Mouse (Mus musculus) cortical plate, adult 2 months (tissue): Measurements from ENCODE around the gene Apeh.

Experiments used
- CTCF ChIP-seq: fragments of 200-500 bp; IDR thresholded peaks from 2 replicates; pipeline ENCODE4 v1.5.1; 2011; ENCODE audit warnings: mild to moderate bottlenecking, control low read depth, low read length; ENCODE audit not compliant: insufficient read depth; ENCODE audit errors: extremely low read depth
- POLR2A ChIP-seq: fragments of 200-500 bp; IDR thresholded peaks from 2 replicates; pipeline ENCODE4 v1.6.1; 2011; ENCODE audit warnings: mild to moderate bottlenecking, low read length, control low read depth; ENCODE audit not compliant: insufficient read depth; ENCODE audit errors: extremely low read depth

DNA sequence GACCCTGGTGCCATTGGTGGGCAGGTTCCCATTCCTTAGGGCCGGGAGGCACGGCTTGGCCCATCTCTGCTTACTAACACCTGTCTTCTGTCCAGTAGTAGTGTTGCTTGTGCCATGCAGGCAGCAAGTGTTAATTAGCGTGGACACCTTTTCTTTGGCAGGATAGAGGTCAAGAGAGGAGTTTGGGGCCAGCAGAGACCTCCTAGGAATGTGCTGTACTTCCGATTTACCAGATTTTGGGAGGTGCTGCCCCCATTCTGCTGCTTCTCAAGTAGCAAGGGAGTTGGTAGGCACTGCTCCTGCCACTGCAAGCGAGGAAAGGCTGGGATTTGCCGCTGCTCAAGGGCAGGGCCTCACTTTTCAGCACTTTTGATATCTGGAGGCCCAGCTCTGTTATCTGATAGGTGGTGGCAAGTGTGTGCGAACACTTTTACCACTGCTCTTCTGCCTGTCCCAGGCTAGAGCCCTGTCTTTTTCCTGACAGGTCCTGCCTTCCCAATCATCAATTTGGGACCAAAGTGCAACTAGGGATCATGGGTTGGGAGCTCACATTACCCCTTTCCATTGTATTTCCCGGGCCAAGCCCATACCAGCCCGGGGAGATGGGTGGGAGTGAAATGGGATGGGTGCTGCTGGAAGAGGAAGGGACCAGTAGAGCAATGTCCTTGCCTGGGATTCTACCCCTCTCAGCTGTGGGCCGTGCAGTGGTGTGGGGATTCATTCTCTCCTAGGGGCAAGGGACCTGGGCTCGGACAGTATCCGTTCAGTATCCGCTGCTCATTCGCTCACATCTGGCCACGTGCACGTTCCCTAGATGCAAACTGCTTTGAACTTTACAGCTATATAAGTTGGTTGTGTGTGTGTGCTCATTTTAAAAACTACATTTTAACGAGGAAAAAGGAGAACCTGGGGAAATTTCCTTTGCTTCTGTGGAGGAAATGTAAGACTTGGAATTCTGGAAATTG lies 46.5 kb downstream of the Apeh start:
- TF ChIP-seq CTCF (no peak), POLR2A (no peak)
